Mouse (Mus musculus): ENCODE measurements around the gene Tmprss2. TPM values are rescaled to one million over a fixed set of nuclear protein-coding genes. Genes with fewer than 3 reads are reported as not detected.

Gene Tmprss2
- polyA plus RNA-seq, 1 experiment = not detected

DNA sequence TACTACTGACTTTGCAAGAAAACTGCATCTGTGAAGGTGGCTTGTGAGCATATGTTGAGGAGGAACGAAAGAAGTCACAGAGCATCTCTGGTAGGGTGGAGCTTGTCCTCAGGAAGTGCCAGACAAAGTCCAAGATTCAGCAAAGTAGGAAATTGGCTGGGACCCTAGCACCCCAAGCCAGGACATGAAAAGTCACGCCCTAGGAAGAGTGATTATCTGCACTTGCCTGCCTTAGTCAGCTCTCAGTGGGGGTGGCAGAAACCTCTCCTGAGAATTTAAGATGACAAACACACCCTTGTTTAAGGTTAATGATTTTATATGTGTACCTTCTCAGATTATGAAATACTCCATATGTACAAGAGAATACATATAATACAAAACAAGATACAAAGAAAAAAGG lies 7.3 kb upstream of the Tmprss2 start:
- TF ChIP-seq FLI1 (IDR thresholded peaks at IDR 0.05; ENCODE audit: low read length) (no peak), GATA1 (IDR thresholded peaks at IDR 0.05; ENCODE audit: borderline replicate concordance, low read length) (no peak)
- H3K4me3 ChIP-seq (replicated peaks) = no peak overlapping the region
- H3K4me1 ChIP-seq = no peaks in the 10 kb centered on the region
- H3K27me3 ChIP-seq (replicated peaks) = peaks cover 28% of the 10 kb centered on the region
- no peaks in the 10 kb centered on the region for H3K9me3 ChIP-seq
- H3K36me3 ChIP-seq (replicated peaks; ENCODE audit: low read length) = no peaks in the 10 kb centered on the region

GRCm38 (mm10) chr16:97612009-97612408 lies 1.0 kb upstream of the Tmprss2 start:
- no peaks in the 10 kb centered on the region for H3K36me3 ChIP-seq (replicated peaks; ENCODE audit: low read length)
- H3K4me3 ChIP-seq (replicated peaks) = no peak overlapping the region
- no peak for TF ChIP-seq GATA1 (IDR thresholded peaks at IDR 0.05; ENCODE audit: borderline replicate concordance, low read length)
- TF ChIP-seq FLI1 (IDR thresholded peaks at IDR 0.05; ENCODE audit: low read length) = no peak
- H3K4me1 ChIP-seq = no peaks in the 10 kb centered on the region
- H3K9me3 ChIP-seq = peaks cover 10% of the 10 kb centered on the region
- peaks cover 76% of the 10 kb centered on the region for H3K27me3 ChIP-seq (replicated peaks)

- Histone ChIP-seq H3K4me3 (replicated peaks) (no peak overlapping the region), H3K36me3 (replicated peaks; ENCODE audit: low read length) (no peaks in the 10 kb centered on the region), H3K9me3 (peaks cover 10% of the 10 kb centered on the region), H3K4me1 (no peaks in the 10 kb centered on the region), H3K27me3 (replicated peaks) (peaks cover 72% of the 10 kb centered on the region)
- TF ChIP-seq GATA1 (IDR thresholded peaks at IDR 0.05; ENCODE audit: borderline replicate concordance, low read length) (no peak), FLI1 (IDR thresholded peaks at IDR 0.05; ENCODE audit: low read length) (no peak)
Measured at GRCm38 (mm10) chr16:97610246-97610645, 749 bp downstream of the Tmprss2 start.

DNA sequence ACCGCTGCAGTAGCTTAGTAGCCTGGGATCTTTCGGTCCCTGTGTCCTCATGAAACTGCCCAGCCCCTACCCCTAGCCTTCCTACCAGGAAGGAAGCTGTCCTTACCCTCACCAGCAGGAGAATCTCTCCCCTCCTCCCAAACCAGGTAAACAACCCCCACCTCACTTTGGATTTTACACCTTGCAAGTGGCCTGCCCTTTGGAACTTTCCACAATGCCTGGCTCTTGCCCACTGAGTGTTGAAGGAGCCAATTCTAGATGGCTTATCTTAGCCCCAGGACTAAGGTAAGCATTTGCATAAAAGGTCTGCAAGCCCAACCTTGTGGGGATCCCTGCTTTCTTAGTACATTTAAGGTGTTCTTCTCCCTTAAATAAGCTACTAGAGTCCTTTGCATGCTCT lies 1.3 kb downstream of the Tmprss2 start:
- Histone ChIP-seq H3K27me3 (replicated peaks) (peaks cover 71% of the 10 kb centered on the region), H3K36me3 (replicated peaks; ENCODE audit: low read length) (no peaks in the 10 kb centered on the region)

DNA sequence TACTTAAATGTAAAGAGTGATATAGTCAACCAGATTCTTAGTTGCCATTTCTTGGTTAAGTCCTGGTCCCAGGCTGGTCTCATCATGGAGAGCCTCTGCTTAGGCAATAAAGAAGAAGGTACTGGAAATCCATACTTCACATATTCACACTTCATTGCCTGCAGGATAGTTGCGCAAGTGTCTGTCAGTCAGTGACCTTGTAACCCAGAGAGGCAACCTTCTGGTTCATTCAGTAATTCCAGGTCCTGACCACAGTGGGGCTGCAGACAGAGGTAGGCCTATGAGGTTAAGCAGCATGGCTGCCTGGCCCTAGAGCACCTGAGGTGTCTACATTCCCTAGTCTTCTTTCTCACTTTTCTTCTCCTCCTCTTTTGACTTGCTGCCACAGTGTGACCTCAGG lies 3.0 kb downstream of the Tmprss2 start:
- TF ChIP-seq GATA1 (IDR thresholded peaks at IDR 0.05; ENCODE audit: borderline replicate concordance, low read length) (no peak), FLI1 (IDR thresholded peaks at IDR 0.05; ENCODE audit: low read length) (no peak)
- H3K4me3 ChIP-seq (replicated peaks) = no peak overlapping the region
- no peaks in the 10 kb centered on the region for H3K4me1 ChIP-seq
- peaks cover 59% of the 10 kb centered on the region for H3K27me3 ChIP-seq (replicated peaks)
- no peaks in the 10 kb centered on the region for H3K36me3 ChIP-seq (replicated peaks; ENCODE audit: low read length)
- H3K9me3 ChIP-seq = peaks cover 10% of the 10 kb centered on the region

More for the DNA sequence above, 1.3 kb downstream of the Tmprss2 start:
- H3K4me1 ChIP-seq = no peaks in the 10 kb centered on the region
- H3K9me3 ChIP-seq = peaks cover 10% of the 10 kb centered on the region
- TF ChIP-seq FLI1 (IDR thresholded peaks at IDR 0.05; ENCODE audit: low read length) (no peak), GATA1 (IDR thresholded peaks at IDR 0.05; ENCODE audit: borderline replicate concordance, low read length) (no peak)
- no peak overlapping the region for H3K4me3 ChIP-seq (replicated peaks)

GRCm38 (mm10) chr16:97606829-97607228 lies 4.2 kb downstream of the Tmprss2 start:
- no peak overlapping the region for H3K4me3 ChIP-seq (replicated peaks)
- H3K36me3 ChIP-seq (replicated peaks; ENCODE audit: low read length) = no peaks in the 10 kb centered on the region
- no peaks in the 10 kb centered on the region for H3K4me1 ChIP-seq
- H3K9me3 ChIP-seq = peaks cover 10% of the 10 kb centered on the region
- TF ChIP-seq GATA1 (IDR thresholded peaks at IDR 0.05; ENCODE audit: borderline replicate concordance, low read length) (no peak), FLI1 (IDR thresholded peaks at IDR 0.05; ENCODE audit: low read length) (no peak)
- peaks cover 49% of the 10 kb centered on the region for H3K27me3 ChIP-seq (replicated peaks)

DNA sequence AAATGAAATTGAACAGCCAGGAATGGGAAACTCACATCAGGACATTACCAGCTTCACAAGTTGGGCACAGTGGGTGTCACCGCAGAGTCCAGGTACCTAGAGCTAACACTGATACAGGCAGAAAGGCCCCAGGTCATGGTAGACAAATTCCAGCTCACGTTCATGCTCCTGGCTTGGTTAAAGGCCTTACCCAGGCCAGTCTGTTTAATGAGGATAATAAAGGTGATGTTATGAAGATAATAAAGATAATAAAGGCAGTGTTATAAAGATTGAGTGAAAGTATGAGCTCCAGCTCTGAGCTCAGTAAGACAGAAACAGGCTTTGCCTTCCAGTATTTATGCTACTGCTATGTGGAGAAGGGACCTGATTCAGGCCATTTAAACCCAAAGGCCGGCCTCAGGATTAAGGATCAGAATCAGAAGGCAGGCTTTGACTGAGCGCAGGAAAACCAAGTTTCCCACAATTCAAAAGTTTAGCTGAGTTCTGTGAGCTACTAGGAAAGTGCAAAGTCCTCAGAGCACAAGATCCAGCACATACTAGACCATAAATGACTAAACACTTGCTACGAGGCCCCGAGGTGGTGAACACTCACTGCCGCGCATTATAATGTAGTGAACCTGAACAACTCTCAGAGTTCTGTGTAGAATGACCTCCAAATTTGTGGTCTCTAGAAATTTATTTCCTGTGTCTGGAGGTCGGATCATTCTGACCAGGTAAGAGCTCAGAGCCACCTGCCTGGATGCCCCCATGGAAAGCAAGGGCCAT lies 4.9 kb downstream of the Tmprss2 start:
- no peaks in the 10 kb centered on the region for H3K36me3 ChIP-seq (replicated peaks; ENCODE audit: low read length)
- H3K4me3 ChIP-seq (replicated peaks) = no peak overlapping the region
- no peaks in the 10 kb centered on the region for H3K4me1 ChIP-seq
- H3K27me3 ChIP-seq (replicated peaks) = peaks cover 42% of the 10 kb centered on the region
- TF ChIP-seq GATA1 (IDR thresholded peaks at IDR 0.05; ENCODE audit: borderline replicate concordance, low read length) = no peak
- no peak for TF ChIP-seq FLI1 (IDR thresholded peaks at IDR 0.05; ENCODE audit: low read length)
- H3K9me3 ChIP-seq = peaks cover 8% of the 10 kb centered on the region

- H3K9me3 ChIP-seq = no peaks in the 10 kb centered on the region
- TF ChIP-seq GATA1 (IDR thresholded peaks at IDR 0.05; ENCODE audit: borderline replicate concordance, low read length) = no peak
- TF ChIP-seq FLI1 (IDR thresholded peaks at IDR 0.05; ENCODE audit: low read length) = no peak
- no peak overlapping the region for H3K4me3 ChIP-seq (replicated peaks)
- peaks cover 28% of the 10 kb centered on the region for H3K27me3 ChIP-seq (replicated peaks)
- no peaks in the 10 kb centered on the region for H3K36me3 ChIP-seq (replicated peaks; ENCODE audit: low read length)
- H3K4me1 ChIP-seq = no peaks in the 10 kb centered on the region
Measured at GRCm38 (mm10) chr16:97602256-97602655, 8.7 kb downstream of the Tmprss2 start.

- Histone ChIP-seq H3K27me3 (replicated peaks) (peaks cover 32% of the 10 kb centered on the region), H3K4me3 (replicated peaks) (no peak overlapping the region), H3K9me3 (no peaks in the 10 kb centered on the region), H3K36me3 (replicated peaks; ENCODE audit: low read length) (no peaks in the 10 kb centered on the region), H3K4me1 (no peaks in the 10 kb centered on the region)
- TF ChIP-seq GATA1 (IDR thresholded peaks at IDR 0.05; ENCODE audit: borderline replicate concordance, low read length) (no peak), FLI1 (IDR thresholded peaks at IDR 0.05; ENCODE audit: low read length) (no peak)
Measured at GRCm38 (mm10) chr16:97600591-97600990, 10.4 kb downstream of the Tmprss2 start.

DNA sequence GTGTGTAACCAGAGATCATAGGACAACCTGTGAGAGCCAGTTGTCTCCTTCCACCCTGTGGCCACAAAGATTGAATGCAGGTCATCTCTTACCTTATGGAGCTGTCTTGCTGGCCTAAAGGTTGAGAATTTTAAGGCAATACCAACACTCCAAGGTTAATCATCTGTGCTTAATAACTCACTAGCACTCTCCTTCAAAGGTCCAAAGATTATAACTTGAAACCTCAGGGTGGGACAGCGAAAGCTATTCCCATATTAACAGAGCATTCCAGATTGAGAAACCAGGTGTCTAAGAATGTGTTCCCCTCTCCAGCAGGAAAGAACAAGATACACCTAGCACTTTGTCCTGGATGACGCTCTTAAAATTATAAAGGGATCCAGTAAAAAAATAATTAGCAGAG lies 12.9 kb downstream of the Tmprss2 start:
- H3K9me3 ChIP-seq = no peaks in the 10 kb centered on the region
- H3K27me3 ChIP-seq (replicated peaks) = peaks cover 36% of the 10 kb centered on the region
- no peaks in the 10 kb centered on the region for H3K36me3 ChIP-seq (replicated peaks; ENCODE audit: low read length)
- no peak overlapping the region for H3K4me3 ChIP-seq (replicated peaks)
- TF ChIP-seq FLI1 (IDR thresholded peaks at IDR 0.05; ENCODE audit: low read length) (no peak), GATA1 (IDR thresholded peaks at IDR 0.05; ENCODE audit: borderline replicate concordance, low read length) (no peak)
- no peaks in the 10 kb centered on the region for H3K4me1 ChIP-seq

Data from megakaryocyte, embryonic 14.5 days (primary cell).